Mouse (Mus musculus) E14TG2a.4 (cell line): ENCODE results near the gene Thbs3.

ENCODE experiments used
- H3K27me3 ChIP-seq: 2 replicates; pipeline ENCODE4 v1.6.1; 2014; ENCODE audit warnings: low read length, control low read depth; ENCODE audit not compliant: insufficient read depth
- H3K36me3 ChIP-seq: 2 replicates; pipeline ENCODE4 v1.6.1; 2014; ENCODE audit warnings: low read length, control low read depth; ENCODE audit not compliant: insufficient read depth
- H3K4me1 ChIP-seq: replicated peaks from 2 replicates; pipeline ENCODE4 v1.6.1; 2014; ENCODE audit warnings: low read depth, low read length, control low read depth
- H3K4me3 ChIP-seq: replicated peaks from 2 replicates; pipeline ENCODE4 v1.5.1; 2014; ENCODE audit warnings: mild to moderate bottlenecking, low read length
- H3K9me3 ChIP-seq: 2 replicates; pipeline ENCODE4 v1.6.1; 2014; ENCODE audit warnings: low read length, control low read depth
- CTCF ChIP-seq: conservative IDR thresholded peaks from 2 replicates; pipeline ENCODE4 v1.5.1; 2014; ENCODE audit warnings: low read length
- NANOG ChIP-seq: IDR thresholded peaks from 2 replicates; pipeline ENCODE4 v1.6.1; 2014; ENCODE audit warnings: borderline replicate concordance, low read length, mixed read lengths
- POU5F1 ChIP-seq: IDR thresholded peaks from 2 replicates; pipeline ENCODE4 v1.6.1; 2014; ENCODE audit warnings: low read length, borderline replicate concordance

The Thbs3 gene

DNA sequence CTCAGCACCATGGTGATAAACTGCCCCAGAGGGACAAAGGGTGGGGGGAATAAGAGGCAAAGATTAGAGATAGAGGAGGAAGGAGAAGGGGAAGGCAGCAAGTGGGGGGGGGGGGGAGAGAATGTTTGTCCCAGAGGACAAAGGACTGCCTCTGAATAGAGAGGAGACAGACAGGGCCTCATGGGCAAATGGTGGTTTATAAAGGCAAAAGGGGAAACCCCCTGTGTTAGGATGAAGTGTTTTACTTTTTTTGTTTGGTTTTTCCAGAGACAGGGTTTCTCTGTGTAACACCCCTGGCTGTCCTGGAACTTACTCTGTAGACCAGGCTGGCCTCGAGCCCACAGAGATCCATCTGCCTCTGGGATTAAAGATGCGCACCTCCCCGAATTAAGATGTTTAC is 45.2 kb downstream of the Thbs3 start:
- H3K4me3 ChIP-seq: no peak overlapping the region
- peaks cover 33% of the 10 kb centered on the region for H3K4me1 ChIP-seq
- H3K9me3 ChIP-seq: no peaks in the 10 kb centered on the region
- no peak for TF ChIP-seq POU5F1
- TF ChIP-seq NANOG: no peak
- TF ChIP-seq CTCF: no peak
- H3K27me3 ChIP-seq: peaks cover 8% of the 10 kb centered on the region
- no peaks in the 10 kb centered on the region for H3K36me3 ChIP-seq

DNA sequence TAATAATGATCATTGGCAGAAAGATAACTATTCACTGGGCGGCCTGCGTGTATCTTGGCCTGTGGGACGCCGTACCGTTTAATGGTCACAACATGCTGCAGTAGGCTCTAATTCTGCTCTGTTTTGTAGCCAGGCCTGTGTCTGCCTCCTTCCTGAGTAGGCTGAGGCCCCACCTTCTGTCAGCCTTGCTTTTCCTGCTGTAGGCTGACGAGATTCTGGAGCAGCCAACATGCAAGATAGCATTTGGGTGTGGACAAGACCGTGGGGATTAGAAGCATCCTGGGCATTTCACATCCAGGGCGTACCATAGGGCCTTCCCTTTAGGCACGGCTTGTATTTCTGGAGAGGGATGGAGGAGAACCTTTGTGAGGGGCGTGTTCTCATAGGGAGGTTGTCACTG is 47.4 kb downstream of the Thbs3 start:
- H3K27me3 ChIP-seq: peaks cover 8% of the 10 kb centered on the region
- no peaks in the 10 kb centered on the region for H3K36me3 ChIP-seq
- TF ChIP-seq CTCF (no peak), POU5F1 (no peak), NANOG (no peak)
- H3K4me3 ChIP-seq: peak overlapping the region; percentile 27; the same call in 1 of the 2 replicates
- H3K9me3 ChIP-seq: no peaks in the 10 kb centered on the region
- peaks cover 37% of the 10 kb centered on the region for H3K4me1 ChIP-seq

DNA sequence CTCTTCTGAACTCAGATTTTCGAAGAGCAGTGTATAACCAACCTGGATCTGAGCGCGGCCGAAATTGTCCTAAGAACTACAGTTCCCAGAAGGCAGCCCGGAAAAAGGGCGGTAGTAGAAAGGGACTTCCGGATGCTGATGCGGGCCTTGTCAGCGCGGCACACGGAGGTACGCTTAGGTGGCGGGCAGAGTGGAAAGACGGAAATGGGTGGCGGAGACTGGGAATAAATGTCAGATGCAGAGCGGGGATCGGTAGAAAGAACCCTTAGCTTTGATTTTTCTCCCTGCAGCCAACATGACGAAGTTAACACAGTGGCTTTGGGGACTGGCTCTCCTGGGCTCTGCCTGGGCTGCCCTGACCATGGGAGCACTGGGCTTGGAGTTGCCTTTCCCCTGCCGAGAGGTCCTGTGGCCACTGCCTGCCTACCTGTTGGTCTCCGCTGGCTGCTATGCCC is 51.5 kb downstream of the Thbs3 start:
- Histone ChIP-seq H3K9me3 (no peaks in the 10 kb centered on the region), H3K27me3 (peaks cover 22% of the 10 kb centered on the region), H3K36me3 (peaks cover 14% of the 10 kb centered on the region; the same call in 1 of the 2 replicates), H3K4me3 (peak overlapping the region; percentile 94), H3K4me1 (peaks cover 63% of the 10 kb centered on the region)
- TF ChIP-seq POU5F1 (no peak), NANOG (no peak), CTCF (no peak)

DNA sequence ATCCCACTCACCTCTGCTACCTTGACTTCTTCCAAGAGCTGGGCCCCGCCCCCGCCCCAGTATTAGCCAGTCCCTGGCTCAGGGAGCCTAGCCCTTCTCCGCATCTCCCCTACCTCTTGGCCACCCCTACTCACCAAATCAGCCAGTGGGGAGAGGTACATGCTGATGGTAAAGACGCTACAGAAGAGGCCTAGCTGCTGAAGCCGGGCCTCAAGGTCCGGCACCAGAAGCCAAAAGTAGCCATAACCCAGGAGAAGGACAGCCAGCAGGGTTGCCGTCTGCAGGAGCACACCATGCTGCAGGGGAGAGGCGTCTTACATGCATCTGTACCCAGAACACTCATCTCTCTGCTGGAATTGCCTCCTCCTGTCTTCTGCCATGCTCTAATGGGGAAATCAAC is 53.9 kb downstream of the Thbs3 start:
- Histone ChIP-seq H3K9me3 (no peaks in the 10 kb centered on the region), H3K4me3 (peak overlapping the region; percentile 39), H3K36me3 (peaks cover 16% of the 10 kb centered on the region; the same call in 1 of the 2 replicates), H3K4me1 (peaks cover 63% of the 10 kb centered on the region), H3K27me3 (peaks cover 22% of the 10 kb centered on the region)
- TF ChIP-seq POU5F1: no peak

DNA sequence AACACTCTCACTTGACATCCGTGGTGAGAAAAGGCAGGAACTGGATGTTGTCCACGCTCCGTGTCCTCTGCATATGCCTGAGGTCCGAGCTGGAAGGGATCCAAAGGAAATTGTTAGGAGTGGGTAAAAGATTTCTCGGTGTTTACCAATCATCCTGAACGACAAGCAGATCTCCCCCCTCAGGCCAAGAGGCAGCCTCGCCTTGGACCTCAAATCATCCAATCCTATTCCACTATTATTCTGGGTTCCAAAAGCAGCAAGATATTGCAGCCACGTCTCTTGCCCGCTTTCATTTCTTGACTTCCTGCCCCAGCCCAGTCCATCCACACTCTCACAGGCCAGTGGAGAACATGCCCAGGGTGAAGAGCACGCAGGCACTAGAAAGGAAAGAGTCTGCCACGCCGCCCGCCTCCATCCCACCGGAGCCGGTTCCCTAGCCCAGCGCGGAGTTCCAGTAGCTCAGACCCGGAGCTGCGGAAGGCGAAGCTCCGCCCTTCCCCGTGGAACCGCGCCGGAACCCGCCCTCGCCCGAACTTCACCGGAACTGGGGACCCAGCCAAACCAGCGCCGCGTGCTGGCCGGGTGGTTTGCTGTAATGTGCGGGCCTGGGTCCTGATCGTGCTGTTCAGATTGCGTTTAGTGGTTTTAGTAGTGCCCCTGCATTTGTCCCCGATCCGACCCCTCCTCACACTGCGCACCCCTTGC is 55.2 kb downstream of the Thbs3 start, which contains the start of gene Slc50a1:
Gene Slc50a1, minus strand, starts transcription at position 520 of the 705 bp plus-strand sequence.
- no peaks in the 10 kb centered on the region for H3K9me3 ChIP-seq
- H3K4me1 ChIP-seq: peaks cover 63% of the 10 kb centered on the region
- TF ChIP-seq POU5F1: no peak
- TF ChIP-seq CTCF: no peak
- TF ChIP-seq NANOG: no peak
- peaks cover 24% of the 10 kb centered on the region for H3K27me3 ChIP-seq
- H3K4me3 ChIP-seq: peak within 1 kb of the TSS; percentile 73
- peaks cover 18% of the 10 kb centered on the region for H3K36me3 ChIP-seq

DNA sequence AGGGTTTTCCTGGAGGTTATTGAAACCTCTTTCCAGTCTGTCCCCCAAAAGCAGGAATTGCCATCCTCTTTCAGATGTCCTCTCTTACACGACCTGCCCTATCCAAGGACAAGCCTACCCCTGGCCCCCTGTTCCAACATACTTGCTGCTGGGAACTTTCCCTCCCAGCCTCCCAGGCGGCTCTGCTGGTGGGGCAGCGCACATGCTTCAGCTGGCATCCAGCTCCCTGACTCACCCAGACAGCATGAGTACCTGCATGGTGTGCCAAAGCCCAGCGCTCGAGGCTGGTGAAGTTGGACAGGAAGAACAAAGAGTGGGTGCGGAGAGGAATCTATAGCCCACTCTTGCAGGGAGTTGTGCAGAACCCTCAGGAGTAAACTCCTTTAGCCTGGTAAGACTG is 55.9 kb downstream of the Thbs3 start:
- Histone ChIP-seq H3K36me3 (peaks cover 24% of the 10 kb centered on the region), H3K4me1 (peaks cover 61% of the 10 kb centered on the region)
- no peak for TF ChIP-seq NANOG
- no peak for TF ChIP-seq POU5F1
- no peak for TF ChIP-seq CTCF

DNA sequence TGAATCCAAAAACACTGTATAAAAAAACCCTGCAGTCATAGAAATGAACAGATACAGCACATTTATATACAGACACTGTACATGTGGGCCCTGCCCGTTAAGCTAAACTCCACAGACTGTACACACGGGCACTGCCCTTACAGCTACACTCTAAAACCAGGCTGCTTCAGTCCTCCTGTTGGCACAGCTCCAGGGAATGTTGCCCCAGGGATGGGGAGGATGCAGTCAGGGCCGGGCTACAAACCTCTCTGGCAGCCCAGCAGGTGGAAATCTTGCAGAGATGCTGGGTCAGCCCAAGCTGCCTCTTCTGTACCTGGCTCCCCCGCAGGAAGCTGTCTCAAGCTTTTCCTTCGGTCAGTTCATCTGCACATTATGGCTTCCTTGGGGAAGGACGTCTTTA is 56.8 kb downstream of the Thbs3 start:
- no peak for TF ChIP-seq CTCF
- TF ChIP-seq NANOG: no peak
- TF ChIP-seq POU5F1: no peak
- Histone ChIP-seq H3K27me3 (peaks cover 37% of the 10 kb centered on the region), H3K4me1 (peaks cover 59% of the 10 kb centered on the region), H3K4me3 (no peak overlapping the region), H3K36me3 (peaks cover 27% of the 10 kb centered on the region), H3K9me3 (no peaks in the 10 kb centered on the region)

More for the DNA sequence above, 55.9 kb downstream of the Thbs3 start:
- Histone ChIP-seq H3K4me3 (peak overlapping the region; percentile 73), H3K9me3 (no peaks in the 10 kb centered on the region), H3K27me3 (peaks cover 30% of the 10 kb centered on the region)

DNA sequence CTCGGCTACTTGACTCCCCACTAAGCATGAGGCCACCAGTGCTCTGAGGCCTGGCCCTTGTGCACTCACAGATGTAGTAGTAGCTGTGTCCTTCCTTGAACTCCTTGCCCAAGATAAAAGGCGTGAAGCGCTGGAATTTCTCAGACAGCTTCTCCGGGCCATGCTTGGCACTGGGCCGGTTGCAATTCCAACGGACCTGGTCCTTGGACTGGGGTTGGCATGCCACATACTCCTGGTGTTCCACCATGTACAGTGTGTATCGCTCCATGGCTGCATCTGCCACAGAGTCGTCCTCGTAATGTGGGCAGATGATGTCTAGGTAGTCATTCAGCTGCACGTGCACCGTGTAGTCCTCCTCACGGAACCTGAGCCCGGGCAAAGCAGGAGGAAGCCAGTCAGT is 61.1 kb downstream of the Thbs3 start:
- H3K36me3 ChIP-seq: peaks cover 13% of the 10 kb centered on the region
- H3K27me3 ChIP-seq: peaks cover 57% of the 10 kb centered on the region
- H3K4me3 ChIP-seq: no peak overlapping the region
- peaks cover 61% of the 10 kb centered on the region for H3K4me1 ChIP-seq
- TF ChIP-seq POU5F1 (no peak), NANOG (no peak), CTCF (no peak)
- no peaks in the 10 kb centered on the region for H3K9me3 ChIP-seq
